Mouse (Mus musculus): ENCODE results near the gene Fmn2. TPM values are rescaled to one million over a fixed set of nuclear protein-coding genes. Genes with fewer than 3 reads are reported as not detected.

Gene Fmn2
- total RNA-seq, 2 experiments from 2014 or later: 45.9 to 52.1 TPM

GRCm38 (mm10) chr1:174656554-174656953 is 154.9 kb downstream of the Fmn2 start:
- no peak for DNase-seq (ENCODE audit: low spot score in 2 of 2)

- DNase-seq (ENCODE audit: low spot score in 2 of 2): no peak
Measured at GRCm38 (mm10) chr1:174659459-174660223, 158.0 kb downstream of the Fmn2 start.

- DNase-seq (ENCODE audit: low spot score in 2 of 2): no peak
Measured at GRCm38 (mm10) chr1:174665116-174665515, 163.5 kb downstream of the Fmn2 start.

- no peak for DNase-seq (ENCODE audit: low spot score in 2 of 2)
Measured at GRCm38 (mm10) chr1:174669132-174669531, 167.5 kb downstream of the Fmn2 start.

GRCm38 (mm10) chr1:174670846-174671245 is 169.2 kb downstream of the Fmn2 start:
- no peak for DNase-seq (ENCODE audit: low spot score in 2 of 2)

- no peak for DNase-seq (ENCODE audit: low spot score in 2 of 2)
Measured at GRCm38 (mm10) chr1:174674586-174674985, 173.0 kb downstream of the Fmn2 start.

- DNase-seq (ENCODE audit: low spot score in 2 of 2): no peak
Measured at GRCm38 (mm10) chr1:174675316-174675715, 173.7 kb downstream of the Fmn2 start.

GRCm38 (mm10) chr1:174676187-174676586 is 174.6 kb downstream of the Fmn2 start:
- DNase-seq (ENCODE audit: low spot score in 2 of 2): no peak

GRCm38 (mm10) chr1:174677211-174677610 is 175.6 kb downstream of the Fmn2 start:
- no peak for DNase-seq (ENCODE audit: low spot score in 2 of 2)

GRCm38 (mm10) chr1:174689301-174689700 is 187.7 kb downstream of the Fmn2 start:
- no peak for DNase-seq (ENCODE audit: low spot score in 2 of 2)

GRCm38 (mm10) chr1:174700871-174701270 is 199.2 kb downstream of the Fmn2 start:
- no peak for DNase-seq (ENCODE audit: low spot score in 2 of 2)

GRCm38 (mm10) chr1:174701835-174702234 is 200.2 kb downstream of the Fmn2 start:
- DNase-seq (ENCODE audit: low spot score in 2 of 2): no peak

- no peak for DNase-seq (ENCODE audit: low spot score in 2 of 2)
Measured at GRCm38 (mm10) chr1:174703909-174704308, 202.3 kb downstream of the Fmn2 start.

- DNase-seq (ENCODE audit: low spot score in 2 of 2): no peak
Measured at GRCm38 (mm10) chr1:174719729-174720458, 218.3 kb downstream of the Fmn2 start.

GRCm38 (mm10) chr1:174728771-174729170 is 227.1 kb downstream of the Fmn2 start:
- DNase-seq (ENCODE audit: low spot score in 2 of 2): no peak

- DNase-seq (ENCODE audit: low spot score in 2 of 2): no peak
Measured at GRCm38 (mm10) chr1:174732715-174733114, 231.1 kb downstream of the Fmn2 start.

GRCm38 (mm10) chr1:174738958-174739357 is 237.3 kb downstream of the Fmn2 start:
- DNase-seq (ENCODE audit: low spot score in 2 of 2): no peak

- DNase-seq (ENCODE audit: low spot score in 2 of 2): no peak
Measured at GRCm38 (mm10) chr1:174742667-174743066, 241.0 kb downstream of the Fmn2 start.

- no peak for DNase-seq (ENCODE audit: low spot score in 2 of 2)
Measured at GRCm38 (mm10) chr1:174748520-174748919, 246.9 kb downstream of the Fmn2 start.

GRCm38 (mm10) chr1:174750893-174751461 is 249.4 kb downstream of the Fmn2 start:
- DNase-seq (ENCODE audit: low spot score in 2 of 2): no peak

GRCm38 (mm10) chr1:174759354-174759753 is 257.7 kb downstream of the Fmn2 start:
- DNase-seq (ENCODE audit: low spot score in 2 of 2): no peak

GRCm38 (mm10) chr1:174765757-174766156 is 264.1 kb downstream of the Fmn2 start:
- no peak for DNase-seq (ENCODE audit: low spot score in 2 of 2)

All from layer of hippocampus, postnatal 10 days (tissue).